Mouse (Mus musculus) neural tube, embryonic 13.5 days (tissue): ENCODE results near the gene Mfsd12. TPM values are rescaled to one million over a fixed set of nuclear protein-coding genes. Genes with fewer than 3 reads are reported as not detected.

Source experiments
- ATAC-seq: fragments of 200-750 bp; cut with Nextera tagmentation; 2 replicates; pipeline ENCODE4 v1.8.0; 2017; ENCODE audit warnings: low read depth, mild to moderate bottlenecking, moderate TSS enrichment, moderate library complexity
- H3K27ac ChIP-seq: fragments of 300-500 bp; sonication (generic); replicated peaks from 2 replicates; pipeline ENCODE4 v1.5.1; 2015; ENCODE audit warnings: moderate library complexity, mild to moderate bottlenecking, inconsistent platforms
- H3K27me3 ChIP-seq: fragments of 300-500 bp; sonication (generic); 2 replicates; pipeline ENCODE4 v1.6.1; 2015; ENCODE audit warnings: mild to moderate bottlenecking, inconsistent platforms
- H3K36me3 ChIP-seq: fragments of 300-500 bp; sonication (generic); 2 replicates; pipeline ENCODE4 v1.6.1; 2015; ENCODE audit warnings: mild to moderate bottlenecking, inconsistent platforms
- H3K4me1 ChIP-seq: fragments of 300-500 bp; sonication (generic); replicated peaks from 2 replicates; pipeline ENCODE4 v1.6.1; 2015; ENCODE audit warnings: inconsistent platforms
- H3K4me2 ChIP-seq: fragments of 300-500 bp; sonication (generic); 2 replicates; pipeline ENCODE4 v1.6.1; 2015; ENCODE audit warnings: inconsistent platforms, mild to moderate bottlenecking, moderate library complexity
- H3K4me3 ChIP-seq: fragments of 300-500 bp; sonication (generic); 2 replicates; pipeline ENCODE4 v1.5.1; 2015; ENCODE audit warnings: mild to moderate bottlenecking, inconsistent platforms
- H3K9ac ChIP-seq: fragments of 300-500 bp; sonication (generic); 2 replicates; pipeline ENCODE4 v1.6.1; 2015; ENCODE audit warnings: moderate library complexity, mild to moderate bottlenecking, inconsistent platforms
- H3K9me3 ChIP-seq: fragments of 300-500 bp; sonication (generic); 2 replicates; pipeline ENCODE4 v1.6.1; 2016; ENCODE audit warnings: inconsistent platforms
- WGBS: fragments of 180-500 bp; shearing (Covaris S2); methylation state at CpG from one replicate; pipeline ENCODE4 v1.1.7; 2015; 5-methylcytosine and 5-hydroxymethylcytosine counted together
- polyA plus RNA-seq: library from polyadenylated mRNA; unstranded; fragments of >200 nt; fragmentation: Nextera tagmentation; extraction: Ambion mirVana; gene quantifications from 2 replicates; pipeline ENCODE4 v1.2.1, GENCODE M21; 2015

The Mfsd12 gene
- polyA plus RNA-seq, 1 experiment from 2014 or later, result 17.8 TPM

DNA sequence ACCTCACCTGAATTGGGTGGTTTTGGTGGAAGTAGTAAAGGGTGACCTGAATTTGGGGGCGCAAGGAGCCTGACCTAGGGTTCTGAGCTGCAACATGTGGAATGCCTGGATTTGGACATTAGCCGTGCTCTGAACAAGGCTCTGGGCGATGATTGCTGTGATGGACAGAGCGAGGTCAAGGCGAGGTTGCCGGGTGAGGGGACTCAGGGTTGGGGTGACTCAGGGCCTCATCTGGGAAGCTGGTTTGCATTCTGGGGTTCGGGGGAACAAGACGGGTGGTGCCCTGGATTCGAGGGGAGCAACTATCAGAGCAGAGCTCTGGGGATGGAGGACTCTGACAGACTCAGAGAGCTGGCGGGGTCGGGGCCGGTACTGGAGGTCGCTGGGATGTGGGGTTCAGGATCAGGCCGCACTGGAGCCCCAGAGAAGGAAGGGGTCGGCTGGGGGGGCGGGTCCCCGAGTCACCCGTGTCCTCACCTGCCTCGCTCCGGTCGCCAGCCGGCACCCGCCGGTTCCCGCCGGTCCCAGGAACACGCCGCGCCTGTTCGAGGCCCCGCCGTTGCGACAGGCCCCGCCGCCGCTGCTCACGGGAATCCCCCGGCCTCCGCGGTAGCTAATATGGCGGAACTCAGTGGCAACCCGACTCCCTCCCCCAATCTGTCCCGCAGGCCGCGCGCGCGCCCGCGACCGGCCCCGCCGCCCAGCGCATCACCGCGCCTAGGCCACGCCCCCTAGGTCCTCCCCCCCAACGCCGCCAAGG is 20.7 kb downstream of the Mfsd12 start, which contains the start of gene Fzr1:
TSS of gene Fzr1 (minus strand) at position 724 of the 760 bp plus-strand sequence.
- H3K4me1 ChIP-seq, result peaks cover 38% of the 10 kb centered on the region
- H3K27me3 ChIP-seq, result no peaks in the 10 kb centered on the region
- H3K36me3 ChIP-seq, result peaks cover 22% of the 10 kb centered on the region
- under 1% methylated on average over 56 of the region's 59 CpGs for WGBS
- no peaks in the 10 kb centered on the region for H3K9me3 ChIP-seq
- peak within 1 kb of the TSS; percentile 86 for H3K4me2 ChIP-seq
- ATAC-seq, result peak; percentile 69
- H3K27ac ChIP-seq, result peak within 1 kb of the TSS; percentile 79
- H3K4me3 ChIP-seq, result peak within 1 kb of the TSS; percentile 71
- peak within 1 kb of the TSS; percentile 86 for H3K9ac ChIP-seq

DNA sequence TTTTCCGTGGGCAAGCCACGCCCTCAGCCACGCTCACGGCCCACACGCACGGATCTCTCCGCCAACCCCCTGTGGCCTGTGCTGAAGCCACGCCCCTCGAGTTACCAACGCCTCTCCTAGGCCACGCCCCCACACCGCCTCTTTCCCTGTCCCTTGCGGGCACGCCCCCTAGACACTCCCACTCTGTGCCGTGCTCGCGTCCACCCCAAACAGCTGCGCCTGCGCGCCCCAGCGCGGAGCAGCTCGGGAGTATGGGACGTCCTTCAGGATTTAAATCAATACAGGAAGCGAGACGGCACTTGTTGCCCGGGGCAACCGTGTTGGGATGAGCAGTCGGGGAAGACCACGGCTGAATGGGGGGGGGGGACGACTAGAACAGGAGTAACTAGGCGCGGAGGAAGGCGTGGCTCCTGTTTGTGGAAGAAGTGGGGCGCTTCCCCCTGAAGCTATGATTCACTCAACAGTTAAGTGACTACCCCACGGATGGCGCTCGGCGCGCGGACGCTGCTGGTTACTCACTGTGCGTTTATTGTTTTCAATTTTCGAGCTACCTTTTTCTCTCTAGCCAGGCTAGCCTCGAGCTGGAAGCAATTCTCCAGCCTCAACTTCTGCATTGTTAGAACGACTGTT is 21.4 kb downstream of the Mfsd12 start:
- peak overlapping the region; percentile 59 for H3K4me2 ChIP-seq
- peaks cover 33% of the 10 kb centered on the region for H3K4me1 ChIP-seq
- H3K27me3 ChIP-seq, result no peaks in the 10 kb centered on the region
- WGBS, result under 1% methylated on average over 46 of the region's 46 CpGs
- no peaks in the 10 kb centered on the region for H3K9me3 ChIP-seq
- peak; percentile 96 for ATAC-seq
- H3K36me3 ChIP-seq, result peaks cover 15% of the 10 kb centered on the region
- peak overlapping the region; percentile 79 for H3K27ac ChIP-seq
- H3K9ac ChIP-seq, result peak overlapping the region; percentile 57
- peak overlapping the region; percentile 71 for H3K4me3 ChIP-seq

DNA sequence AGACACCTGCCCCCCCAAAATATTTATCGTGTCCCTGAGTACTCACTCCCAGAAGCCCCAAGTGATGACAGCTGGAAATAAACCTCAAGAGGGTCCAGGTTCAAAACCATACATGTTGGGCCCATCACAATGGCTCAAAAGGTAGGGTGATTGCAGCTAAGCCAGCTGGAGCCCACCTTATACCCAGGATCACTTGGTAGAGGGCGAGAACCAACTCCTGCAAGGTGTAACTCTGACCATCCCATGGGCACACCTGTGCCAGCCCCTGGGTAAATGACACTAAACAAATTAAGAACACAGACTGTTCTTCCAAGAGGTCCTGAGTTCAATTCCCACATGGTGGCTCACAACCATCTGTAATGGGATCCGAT is 21.9 kb downstream of the Mfsd12 start:
- Histone ChIP-seq H3K36me3 (peaks cover 10% of the 10 kb centered on the region), H3K27me3 (no peaks in the 10 kb centered on the region), H3K27ac (peak overlapping the region; percentile 66), H3K4me1 (peaks cover 29% of the 10 kb centered on the region), H3K9ac (peak overlapping the region; percentile 57), H3K4me2 (peak overlapping the region; percentile 59), H3K9me3 (no peaks in the 10 kb centered on the region), H3K4me3 (peak overlapping the region; percentile 71)
- ATAC-seq, result peak; percentile 1
- whole genome bisulfite sequencing, result 59% methylated on average over 3 of the region's 3 CpGs

DNA sequence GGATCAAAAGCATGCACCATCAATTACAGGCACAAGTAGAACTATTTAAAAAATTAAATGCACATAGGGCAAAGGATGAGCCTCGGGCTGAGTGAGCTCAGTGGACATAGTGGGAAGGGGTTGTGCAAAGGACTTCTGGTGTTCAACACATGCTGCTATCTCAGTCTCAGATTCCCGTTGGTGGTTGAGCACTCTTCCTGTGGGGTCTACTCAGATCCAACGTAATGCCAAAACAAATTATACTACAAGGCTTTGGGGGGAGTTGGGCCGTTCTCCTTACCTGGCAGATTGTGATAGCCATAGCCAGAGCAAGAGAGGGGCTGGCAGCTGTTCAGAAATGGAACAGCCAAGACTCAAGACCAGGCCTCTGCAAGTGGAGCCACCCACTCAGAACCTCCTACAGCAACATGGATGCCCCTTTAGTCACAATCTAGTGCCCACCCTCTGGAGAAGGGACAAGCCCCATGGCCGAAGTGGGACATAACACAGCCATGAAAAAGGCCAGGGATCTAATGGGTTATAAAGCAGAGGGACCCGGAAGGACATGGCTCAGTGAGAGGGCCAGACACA is 22.6 kb downstream of the Mfsd12 start:
- 90% methylated on average over 6 of the region's 6 CpGs for WGBS
- H3K27ac ChIP-seq, result no peak overlapping the region
- no peak overlapping the region for H3K4me2 ChIP-seq
- no peak overlapping the region for H3K4me3 ChIP-seq
- no peaks in the 10 kb centered on the region for H3K9me3 ChIP-seq
- no peaks in the 10 kb centered on the region for H3K27me3 ChIP-seq
- H3K9ac ChIP-seq, result no peak overlapping the region
- no peak for ATAC-seq
- H3K36me3 ChIP-seq, result peaks cover 7% of the 10 kb centered on the region; the same call in 1 of the 2 replicates
- peaks cover 31% of the 10 kb centered on the region for H3K4me1 ChIP-seq

DNA sequence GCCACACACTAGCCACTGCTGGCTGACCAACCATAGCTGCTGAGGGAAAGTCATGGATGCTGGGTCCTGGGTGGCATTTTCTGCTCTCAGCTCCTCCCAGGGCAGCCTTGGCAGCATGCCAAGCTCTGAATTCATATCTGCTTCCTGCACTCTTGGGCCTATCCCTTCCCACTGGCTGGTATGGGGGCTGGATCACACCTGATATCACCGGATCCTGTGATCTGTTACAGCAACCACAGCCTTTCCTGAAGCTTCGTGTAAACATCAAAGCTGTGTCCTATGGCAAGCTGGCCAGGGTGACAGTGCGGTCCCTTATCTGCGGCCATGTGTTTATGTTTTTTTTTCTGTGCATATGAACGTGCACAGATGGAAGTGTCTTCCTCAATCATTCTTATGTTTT is 24.7 kb downstream of the Mfsd12 start:
- H3K36me3 ChIP-seq, result peaks cover 14% of the 10 kb centered on the region

DNA sequence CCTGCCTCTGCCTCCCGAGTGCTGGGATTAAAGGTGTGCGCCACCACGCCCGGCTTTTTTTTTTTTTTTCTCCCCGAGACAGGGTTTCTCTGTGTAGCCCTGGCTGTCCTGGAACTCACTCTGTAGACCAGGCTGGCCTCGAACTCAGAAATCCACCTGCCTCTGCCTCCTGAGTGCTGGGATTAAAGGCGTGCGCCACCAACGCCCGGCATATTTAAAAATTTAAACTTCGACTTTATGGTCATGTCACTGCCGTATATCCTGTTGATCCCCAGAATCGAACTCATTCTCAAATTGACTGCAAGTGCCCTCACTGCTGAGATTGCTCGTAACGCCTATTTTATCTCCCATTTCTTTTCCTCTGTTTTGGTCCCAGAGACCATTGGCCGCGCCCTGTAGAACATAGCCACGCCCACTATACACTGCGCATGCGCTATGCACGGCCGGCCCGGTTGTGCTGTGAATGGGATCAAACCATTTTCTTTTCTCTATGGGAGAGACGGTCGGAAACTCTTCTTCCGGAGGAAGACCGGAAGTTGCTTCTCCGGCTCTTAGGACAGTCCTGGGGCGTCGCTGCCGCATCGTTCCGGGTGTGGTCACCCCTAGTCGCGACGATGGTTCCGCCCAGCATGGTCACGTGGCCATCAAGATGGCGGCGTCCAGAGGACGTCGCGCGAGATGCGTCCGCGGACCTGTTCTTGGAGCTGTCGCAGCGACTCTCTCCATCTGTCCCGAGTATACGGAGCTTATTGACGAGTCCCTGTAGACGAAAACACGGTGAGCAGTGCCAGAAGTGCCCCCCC is 26.7 kb downstream of the Mfsd12 start, which contains the start of the genes Dohh and Gm48551:
TSS of gene Dohh (plus strand) at position 627 of the 803 bp plus-strand sequence.
TSS of gene Gm48551 (plus strand) at position 665 of the 803 bp plus-strand sequence.
- peaks cover 33% of the 10 kb centered on the region for H3K36me3 ChIP-seq
- peak within 1 kb of the TSS; percentile 85 for H3K4me3 ChIP-seq
- H3K9ac ChIP-seq, result peak within 1 kb of the TSS; percentile 83
- peak within 1 kb of the TSS; percentile 91 for H3K4me2 ChIP-seq
- ATAC-seq, result peak; percentile 95
- 10% methylated on average over 54 of the region's 54 CpGs for WGBS
- H3K27me3 ChIP-seq, result no peaks in the 10 kb centered on the region
- H3K27ac ChIP-seq, result peak within 1 kb of the TSS; percentile 87
- no peaks in the 10 kb centered on the region for H3K9me3 ChIP-seq
- H3K4me1 ChIP-seq, result peaks cover 18% of the 10 kb centered on the region

More for the DNA sequence above, 24.7 kb downstream of the Mfsd12 start:
- no peaks in the 10 kb centered on the region for H3K9me3 ChIP-seq
- no peaks in the 10 kb centered on the region for H3K27me3 ChIP-seq
- H3K9ac ChIP-seq, result 0 out of 2 replicates have a peak overlapping the region, but pooled peaks have one; percentile 32
- no peak overlapping the region for H3K4me3 ChIP-seq
- H3K4me2 ChIP-seq, result no peak overlapping the region
- peak overlapping the region; percentile 28; the same call in 1 of the 2 replicates for H3K27ac ChIP-seq
- ATAC-seq, result no peak
- WGBS, result 87% methylated on average over 5 of the region's 5 CpGs
- H3K4me1 ChIP-seq, result peaks cover 27% of the 10 kb centered on the region

DNA sequence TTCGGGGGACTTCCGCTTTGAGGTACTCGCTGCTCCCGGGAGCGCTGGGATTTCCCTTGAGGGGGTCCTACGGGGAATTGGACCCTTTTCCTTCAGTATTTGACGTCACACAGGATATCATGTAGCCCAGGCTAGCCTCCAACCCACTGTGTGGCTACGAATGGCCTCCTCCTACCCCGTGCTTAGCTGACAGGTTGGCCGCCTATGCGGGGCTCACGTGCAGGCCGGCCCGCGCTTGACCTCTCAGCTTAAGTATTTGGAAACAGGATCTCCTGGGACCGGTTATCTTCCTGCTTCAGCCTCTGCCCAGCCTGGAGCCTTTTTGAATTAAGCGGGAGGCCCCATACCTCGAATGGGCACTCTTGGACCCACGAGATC is 27.3 kb downstream of the Mfsd12 start:
- Histone ChIP-seq H3K9me3 (no peaks in the 10 kb centered on the region), H3K9ac (peak overlapping the region; percentile 83), H3K4me1 (peaks cover 18% of the 10 kb centered on the region), H3K36me3 (peaks cover 33% of the 10 kb centered on the region), H3K4me2 (peak overlapping the region; percentile 91), H3K4me3 (peak overlapping the region; percentile 85), H3K27ac (peak overlapping the region; percentile 87), H3K27me3 (no peaks in the 10 kb centered on the region)
- ATAC-seq, result peak; percentile 24
- WGBS, result under 1% methylated on average over 19 of the region's 19 CpGs

DNA sequence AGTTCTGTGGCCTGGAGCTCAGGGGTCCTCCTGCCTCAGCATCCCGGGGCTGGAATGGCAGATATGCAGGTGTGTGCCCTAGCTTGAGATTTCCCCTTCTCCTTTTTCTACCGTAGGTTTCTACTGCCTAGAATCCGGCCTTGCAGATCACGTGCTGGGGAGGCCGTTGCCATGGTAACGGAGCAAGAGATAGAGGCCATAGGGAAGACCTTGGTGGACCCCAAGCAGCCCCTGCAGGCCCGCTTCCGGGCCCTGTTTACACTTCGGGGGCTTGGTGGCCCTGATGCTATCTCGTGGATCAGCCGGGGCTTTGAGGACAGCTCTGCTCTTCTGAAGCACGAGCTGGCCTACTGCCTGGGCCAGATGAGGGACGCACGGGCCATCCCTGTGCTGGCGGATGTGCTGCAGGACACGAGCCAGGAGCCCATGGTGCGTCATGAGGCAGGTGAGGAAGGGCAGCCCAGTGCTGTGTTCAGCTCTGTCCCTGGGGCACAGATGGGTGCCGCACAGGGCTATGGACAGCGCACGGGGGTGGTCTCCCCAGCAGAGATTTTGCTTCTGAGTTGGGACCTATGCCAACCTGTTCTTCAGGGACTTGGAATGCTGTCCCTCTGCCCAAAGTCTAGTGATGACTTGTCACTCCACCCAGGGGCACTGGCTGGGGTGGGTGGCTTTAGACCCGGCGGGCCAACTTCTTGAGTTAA is 28.5 kb downstream of the Mfsd12 start:
- peak overlapping the region; percentile 91 for H3K4me2 ChIP-seq
- peaks cover 36% of the 10 kb centered on the region for H3K36me3 ChIP-seq
- no peaks in the 10 kb centered on the region for H3K27me3 ChIP-seq
- peaks cover 21% of the 10 kb centered on the region for H3K4me1 ChIP-seq
- H3K27ac ChIP-seq, result no peak overlapping the region
- ATAC-seq, result no peak
- H3K9me3 ChIP-seq, result no peaks in the 10 kb centered on the region
- H3K9ac ChIP-seq, result peak overlapping the region; percentile 83; the same call in 1 of the 2 replicates
- peak overlapping the region; percentile 85; the same call in 1 of the 2 replicates for H3K4me3 ChIP-seq
- whole genome bisulfite sequencing, result 82% methylated on average over 22 of the region's 22 CpGs

DNA sequence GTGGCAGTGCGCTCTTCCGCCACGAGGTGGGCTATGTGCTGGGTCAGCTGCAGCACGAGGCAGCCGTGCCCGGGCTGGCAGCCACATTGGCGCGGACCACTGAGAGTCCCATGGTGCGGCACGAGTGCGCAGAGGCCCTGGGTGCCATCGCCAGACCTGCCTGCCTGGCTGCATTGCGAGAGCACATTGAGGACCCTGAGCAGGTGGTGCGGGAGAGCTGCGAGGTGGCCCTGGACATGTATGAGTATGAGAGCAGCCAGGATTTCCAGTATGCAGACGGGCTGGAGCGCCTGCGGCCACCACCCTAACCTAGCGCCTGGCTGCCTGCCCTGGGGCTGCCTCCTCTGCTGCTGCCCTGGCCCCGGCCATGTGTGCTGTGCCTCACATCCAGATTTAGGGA is 30.4 kb downstream of the Mfsd12 start:
- Histone ChIP-seq H3K27me3 (no peaks in the 10 kb centered on the region), H3K4me3 (no peak overlapping the region), H3K4me1 (peaks cover 22% of the 10 kb centered on the region), H3K4me2 (no peak overlapping the region), H3K9ac (no peak overlapping the region), H3K27ac (no peak overlapping the region), H3K36me3 (peaks cover 41% of the 10 kb centered on the region), H3K9me3 (no peaks in the 10 kb centered on the region)
- WGBS, result 95% methylated on average over 20 of the region's 20 CpGs
- ATAC-seq, result no peak

DNA sequence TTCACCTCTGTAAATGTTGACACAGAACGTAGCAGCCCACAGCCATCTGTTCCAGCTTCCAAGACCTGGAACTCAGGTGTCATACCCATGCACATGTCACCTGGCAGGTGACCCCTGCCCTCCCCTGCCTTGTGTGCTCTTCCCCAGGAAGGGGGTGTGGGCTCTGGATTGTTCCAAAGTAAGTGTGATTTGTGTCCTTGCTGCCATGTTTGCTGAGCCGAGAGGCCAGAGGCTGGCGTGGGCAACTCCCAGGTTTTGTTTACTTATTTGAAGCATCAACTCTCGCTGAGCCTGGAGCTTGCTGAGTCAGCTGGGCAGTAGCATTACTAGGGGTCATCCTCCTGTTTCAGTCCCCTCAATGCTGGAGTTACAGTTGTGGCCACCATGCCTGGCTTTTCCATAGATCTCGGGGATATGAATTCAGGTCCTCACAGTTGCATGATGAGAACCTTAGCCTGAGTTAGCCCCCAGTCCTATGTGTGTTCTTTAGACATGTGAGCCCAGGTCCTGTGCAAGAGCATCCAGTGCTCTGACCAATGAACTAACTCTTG is 31.3 kb downstream of the Mfsd12 start, which contains the start of gene Gm48552:
TSS of gene Gm48552 (plus strand) at position 501 of the 551 bp plus-strand sequence.
- Histone ChIP-seq H3K27ac (no peak within 1 kb of the TSS; the same call in 1 of the 2 replicates), H3K4me2 (no peak within 1 kb of the TSS), H3K9ac (peak within 1 kb of the TSS; percentile 49), H3K4me3 (no peak within 1 kb of the TSS), H3K27me3 (no peaks in the 10 kb centered on the region), H3K36me3 (peaks cover 41% of the 10 kb centered on the region), H3K9me3 (no peaks in the 10 kb centered on the region), H3K4me1 (peaks cover 31% of the 10 kb centered on the region)
- ATAC-seq, result no peak
- WGBS, result 87% methylated on average over 5 of the region's 5 CpGs

DNA sequence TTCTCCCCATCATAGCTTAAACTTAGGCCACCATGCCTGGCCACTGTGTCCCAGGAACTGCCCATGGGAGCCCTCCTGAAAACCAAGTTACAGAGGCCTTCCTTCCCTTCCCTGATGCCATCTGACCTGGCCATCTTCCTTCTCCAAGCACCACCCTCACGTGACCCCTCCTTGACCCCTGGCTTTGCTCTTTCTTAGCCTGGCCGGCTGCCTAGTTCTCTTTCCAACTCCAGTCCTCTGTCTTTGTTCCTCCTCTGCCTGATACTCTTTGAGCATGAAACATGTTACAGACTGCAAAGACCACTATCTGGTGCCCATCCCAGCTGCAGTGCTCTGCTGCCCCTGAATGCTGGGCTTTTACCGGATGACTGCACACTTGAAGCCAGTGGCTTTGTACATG is 32.1 kb downstream of the Mfsd12 start:
- Histone ChIP-seq H3K4me1 (peaks cover 37% of the 10 kb centered on the region), H3K9me3 (no peaks in the 10 kb centered on the region), H3K27me3 (no peaks in the 10 kb centered on the region), H3K9ac (peak overlapping the region; percentile 49), H3K27ac (no peak overlapping the region; the same call in 1 of the 2 replicates), H3K36me3 (peaks cover 41% of the 10 kb centered on the region), H3K4me2 (no peak overlapping the region), H3K4me3 (no peak overlapping the region)
- WGBS, result 45% methylated on average over 3 of the region's 3 CpGs
- no peak for ATAC-seq
